Mouse (Mus musculus) hindbrain, embryonic 11.5 days (tissue): ENCODE measurements around the gene Antxr2. TPM values are rescaled to one million over a fixed set of nuclear protein-coding genes. Genes with fewer than 3 reads are reported as not detected.
A peak's percentile ranks its signal among the peaks of the same experiment; 100 is the strongest.

Source experiments
- ATAC-seq: fragments of 200-750 bp; cut with Nextera tagmentation; 2 replicates; pipeline ENCODE4 v1.8.0; 2017; ENCODE audit warnings: mild to moderate bottlenecking, moderate TSS enrichment, moderate library complexity; ENCODE audit not compliant: low FRiP score
- DNase-seq: peaks from one replicate; pipeline ENCODE4 v3.0.0-alpha.2; 2015; ENCODE audit warnings: low spot score
- H3K27ac ChIP-seq: fragments of 300-500 bp; sonication (generic); 2 replicates; pipeline ENCODE4 v1.5.1; 2014; ENCODE audit warnings: mild to moderate bottlenecking, low read depth, low read length
- H3K27me3 ChIP-seq: fragments of 300-500 bp; sonication (generic); 2 replicates; pipeline ENCODE4 v1.6.1; 2014; ENCODE audit warnings: mild to moderate bottlenecking, low read length, moderate library complexity, mixed read lengths; ENCODE audit not compliant: control insufficient read depth, insufficient read depth
- H3K36me3 ChIP-seq: fragments of 300-500 bp; sonication (generic); 2 replicates; pipeline ENCODE4 v1.6.1; 2014; ENCODE audit warnings: mild to moderate bottlenecking, low read length, moderate library complexity, mixed read lengths; ENCODE audit not compliant: control insufficient read depth, insufficient read depth
- H3K4me1 ChIP-seq: fragments of 300-500 bp; sonication (generic); replicated peaks from 2 replicates; pipeline ENCODE4 v1.6.1; 2014; ENCODE audit warnings: low read length, mixed read lengths; ENCODE audit not compliant: control insufficient read depth, insufficient read depth
- H3K4me2 ChIP-seq: fragments of 300-500 bp; sonication (generic); replicated peaks from 2 replicates; pipeline ENCODE4 v1.6.1; 2014; ENCODE audit warnings: mild to moderate bottlenecking, low read depth, low read length
- H3K4me3 ChIP-seq: fragments of 300-500 bp; sonication (generic); 2 replicates; pipeline ENCODE4 v1.5.1; 2014; ENCODE audit warnings: low read depth, low read length
- H3K9ac ChIP-seq: fragments of 300-500 bp; sonication (generic); 2 replicates; pipeline ENCODE4 v1.6.1; 2014; ENCODE audit warnings: low read depth, low read length
- H3K9me3 ChIP-seq: fragments of 300-500 bp; sonication (generic); 2 replicates; pipeline ENCODE4 v1.6.1; 2016; ENCODE audit warnings: low read length; ENCODE audit not compliant: control insufficient read depth
- WGBS: fragments of 180-500 bp; shearing (Covaris S2); extraction: QIAGEN DNeasy Blood & Tissue Kit; methylation state at CpG from one replicate; pipeline ENCODE4 v1.1.7; 2014; 5-methylcytosine and 5-hydroxymethylcytosine counted together
- polyA plus RNA-seq: library from polyadenylated mRNA; unstranded; fragments of >200 nt; fragmentation: Nextera tagmentation; extraction: Ambion mirVana; gene quantifications from 2 replicates; pipeline ENCODE4 v1.2.1, GENCODE M21; 2014

The Antxr2 gene
- polyA plus RNA-seq, 1 experiment from 2014 or later, result 9.5 TPM

DNA sequence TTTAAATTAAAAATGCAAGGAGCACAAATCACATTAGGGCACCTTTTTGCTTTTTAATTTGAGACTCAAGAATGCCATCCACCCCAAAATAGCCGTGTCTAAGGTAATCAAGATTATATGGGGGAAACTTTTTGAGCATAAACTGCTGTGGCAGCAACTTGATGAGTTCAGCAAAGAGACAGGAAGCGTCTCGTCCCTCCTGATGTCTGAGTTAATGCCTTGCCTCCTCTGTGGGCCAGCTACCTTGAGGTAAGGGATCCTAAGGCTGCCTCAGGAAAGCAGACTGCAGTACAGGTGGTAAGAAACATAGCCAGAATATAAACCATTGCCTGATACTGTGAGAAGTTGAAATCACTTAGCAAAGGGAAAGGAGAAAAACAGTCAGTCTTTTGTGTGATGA is 71.8 kb downstream of the Antxr2 start:
- 84% methylated on average over 3 of the region's 3 CpGs for WGBS
- DNase-seq (no peak), ATAC-seq (no peak)
- Histone ChIP-seq H3K4me2 (no peak overlapping the region), H3K27ac (no peak overlapping the region), H3K36me3 (no peaks in the 10 kb centered on the region), H3K9me3 (no peaks in the 10 kb centered on the region), H3K9ac (no peak overlapping the region), H3K4me3 (no peak overlapping the region), H3K27me3 (no peaks in the 10 kb centered on the region), H3K4me1 (no peaks in the 10 kb centered on the region)

DNA sequence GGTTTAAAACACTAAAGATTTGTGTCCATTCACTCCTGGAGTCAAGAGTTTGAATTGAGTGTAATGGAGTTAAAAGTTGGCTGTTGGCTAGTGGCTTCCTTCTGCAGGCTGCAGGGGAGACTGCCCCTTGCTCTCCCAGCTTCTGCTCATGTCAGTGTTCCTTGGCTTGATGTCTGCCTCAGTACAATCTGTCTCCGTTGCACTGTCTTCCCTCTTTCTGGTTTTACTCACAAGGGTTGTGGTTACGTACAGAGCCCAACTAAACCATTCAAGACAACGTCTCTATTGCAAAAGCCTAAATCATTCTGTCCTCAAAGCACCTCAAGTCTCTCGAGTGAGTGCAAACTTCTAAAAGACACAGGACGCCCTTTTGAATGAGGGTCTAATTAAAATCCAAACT is 73.3 kb downstream of the Antxr2 start:
- Histone ChIP-seq H3K4me2 (no peak overlapping the region), H3K4me3 (no peak overlapping the region), H3K36me3 (no peaks in the 10 kb centered on the region), H3K9ac (no peak overlapping the region), H3K27ac (no peak overlapping the region), H3K27me3 (no peaks in the 10 kb centered on the region), H3K4me1 (no peaks in the 10 kb centered on the region), H3K9me3 (no peaks in the 10 kb centered on the region)
- ATAC-seq, result no peak
- no peak for DNase-seq
- 88% methylated on average over 5 of the region's 5 CpGs for WGBS

- Histone ChIP-seq H3K9ac (no peak overlapping the region), H3K9me3 (no peaks in the 10 kb centered on the region), H3K4me2 (no peak overlapping the region), H3K27ac (no peak overlapping the region), H3K27me3 (no peaks in the 10 kb centered on the region), H3K4me1 (no peaks in the 10 kb centered on the region), H3K36me3 (no peaks in the 10 kb centered on the region), H3K4me3 (no peak overlapping the region)
- WGBS, result 92% methylated on average over 5 of the region's 5 CpGs
- DNase-seq, result no peak
- no peak for ATAC-seq
Measured at GRCm38 (mm10) chr5:97954193-97954772, 76.6 kb downstream of the Antxr2 start.

DNA sequence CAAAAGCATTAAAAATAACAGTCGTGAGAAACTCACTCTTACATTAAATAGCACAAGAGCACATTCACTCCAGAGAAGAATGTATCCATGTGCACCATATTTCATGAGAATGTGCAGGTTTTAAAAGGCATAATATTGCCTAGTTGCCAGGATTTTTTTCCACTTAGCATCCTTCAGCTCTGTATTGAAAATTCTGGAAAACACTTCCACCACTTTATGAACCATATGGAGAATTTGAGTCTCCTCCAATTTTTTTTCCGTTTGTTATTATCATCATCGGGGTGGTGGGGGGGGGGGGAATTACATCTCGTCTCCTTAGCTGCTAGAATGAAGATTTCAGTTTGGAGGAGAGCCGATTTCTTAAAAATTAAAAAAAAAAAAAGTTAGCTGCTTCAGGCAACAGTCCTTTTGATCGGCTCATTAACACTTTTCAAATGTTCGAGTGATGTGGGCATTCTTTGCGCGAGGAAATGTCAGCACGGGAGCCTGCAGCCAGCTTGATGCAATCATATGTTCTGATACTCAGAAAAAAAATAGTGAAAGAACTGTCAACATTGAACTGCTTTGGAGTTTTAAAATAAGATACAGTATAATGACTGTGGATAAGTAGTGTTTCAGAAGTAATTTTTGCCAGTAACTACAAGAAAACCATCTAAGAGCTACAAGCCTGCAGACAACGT is 77.5 kb downstream of the Antxr2 start:
- DNase-seq, result no peak
- no peaks in the 10 kb centered on the region for H3K9me3 ChIP-seq
- no peaks in the 10 kb centered on the region for H3K4me1 ChIP-seq
- H3K9ac ChIP-seq, result no peak overlapping the region
- no peaks in the 10 kb centered on the region for H3K27me3 ChIP-seq
- H3K27ac ChIP-seq, result no peak overlapping the region
- ATAC-seq, result no peak
- no peak overlapping the region for H3K4me3 ChIP-seq
- no peaks in the 10 kb centered on the region for H3K36me3 ChIP-seq
- H3K4me2 ChIP-seq, result no peak overlapping the region
- 81% methylated on average over 11 of the region's 11 CpGs for WGBS

GRCm38 (mm10) chr5:97947261-97947660 is 83.6 kb downstream of the Antxr2 start:
- 83% methylated on average over 3 of the region's 3 CpGs for WGBS
- no peaks in the 10 kb centered on the region for H3K27me3 ChIP-seq
- H3K27ac ChIP-seq, result no peak overlapping the region
- H3K9ac ChIP-seq, result no peak overlapping the region
- no peak overlapping the region for H3K4me2 ChIP-seq
- ATAC-seq, result no peak
- H3K36me3 ChIP-seq, result no peaks in the 10 kb centered on the region
- H3K9me3 ChIP-seq, result no peaks in the 10 kb centered on the region
- DNase-seq, result no peak
- no peaks in the 10 kb centered on the region for H3K4me1 ChIP-seq
- H3K4me3 ChIP-seq, result no peak overlapping the region

GRCm38 (mm10) chr5:97946236-97946635 is 84.6 kb downstream of the Antxr2 start:
- ATAC-seq, result no peak
- WGBS, result 92% methylated on average over 4 of the region's 4 CpGs

GRCm38 (mm10) chr5:97935140-97936129 is 95.4 kb downstream of the Antxr2 start:
- H3K27ac ChIP-seq, result no peak overlapping the region
- H3K9ac ChIP-seq, result peak overlapping the region; percentile 58
- peak overlapping the region; percentile 51 for H3K4me3 ChIP-seq
- 4% methylated on average over 54 of the region's 56 CpGs for WGBS
- no peaks in the 10 kb centered on the region for H3K9me3 ChIP-seq
- 0 out of 2 replicates have a peak, but pooled peaks cover 3% of the 10 kb centered on the region for H3K27me3 ChIP-seq
- H3K36me3 ChIP-seq, result no peaks in the 10 kb centered on the region
- ATAC-seq (peak; percentile 82), DNase-seq (peak; percentile 58)
- H3K4me2 ChIP-seq, result peak overlapping the region; percentile 95
- H3K4me1 ChIP-seq, result 0 out of 2 replicates have a peak, but pooled peaks cover 2% of the 10 kb centered on the region

More at GRCm38 (mm10) chr5:97946236-97946635, 84.6 kb downstream of the Antxr2 start:
- H3K27ac ChIP-seq, result no peak overlapping the region
- no peaks in the 10 kb centered on the region for H3K27me3 ChIP-seq
- no peak overlapping the region for H3K9ac ChIP-seq
- DNase-seq, result no peak
- no peak overlapping the region for H3K4me3 ChIP-seq
- no peaks in the 10 kb centered on the region for H3K4me1 ChIP-seq
- no peaks in the 10 kb centered on the region for H3K36me3 ChIP-seq
- H3K9me3 ChIP-seq, result no peaks in the 10 kb centered on the region
- no peak overlapping the region for H3K4me2 ChIP-seq

- no peak overlapping the region for H3K9ac ChIP-seq
- H3K27ac ChIP-seq, result no peak overlapping the region
- no peaks in the 10 kb centered on the region for H3K9me3 ChIP-seq
- DNase-seq (no peak), ATAC-seq (no peak)
- H3K4me2 ChIP-seq, result no peak overlapping the region
- no peaks in the 10 kb centered on the region for H3K4me1 ChIP-seq
- no peaks in the 10 kb centered on the region for H3K36me3 ChIP-seq
- H3K4me3 ChIP-seq, result no peak overlapping the region
- WGBS, result 76% methylated on average over 11 of the region's 11 CpGs
- no peaks in the 10 kb centered on the region for H3K27me3 ChIP-seq
Measured at GRCm38 (mm10) chr5:97917654-97918053, 113.2 kb downstream of the Antxr2 start.
